Mouse (Mus musculus) kidney, postnatal 0 days (tissue): ENCODE data around the gene Macf1. TPM values are rescaled to one million over a fixed set of nuclear protein-coding genes. Genes with fewer than 3 reads are reported as not detected.

Experiments
- ATAC-seq: fragments of 200-750 bp; cut with Nextera tagmentation; replicated peaks from 2 replicates; pipeline ENCODE4 v1.8.0; 2017; ENCODE audit warnings: low read depth, moderate number of reproducible peaks, moderate TSS enrichment, moderate library complexity; ENCODE audit not compliant: low FRiP score
- DNase-seq: peaks from one replicate; pipeline ENCODE4 v3.0.0-alpha.2; 2016; ENCODE audit warnings: low spot score
- H3K27ac ChIP-seq: fragments of 300-500 bp; sonication (generic); 2 replicates; pipeline ENCODE4 v1.5.1; 2014; ENCODE audit warnings: mild to moderate bottlenecking
- H3K27me3 ChIP-seq: fragments of 300-500 bp; sonication (generic); 2 replicates; pipeline ENCODE4 v1.6.1; 2014; ENCODE audit warnings: low read length, mixed read lengths; ENCODE audit not compliant: insufficient read depth
- H3K36me3 ChIP-seq: fragments of 300-500 bp; sonication (generic); 2 replicates; pipeline ENCODE4 v1.6.1; 2014; ENCODE audit warnings: low read length, mixed read lengths; ENCODE audit not compliant: insufficient read depth
- H3K4me1 ChIP-seq: fragments of 300-500 bp; sonication (generic); replicated peaks from 2 replicates; pipeline ENCODE4 v1.6.1; 2014; ENCODE audit warnings: antibody characterized with exemption, low read length, mixed read lengths; ENCODE audit not compliant: insufficient read depth
- H3K4me2 ChIP-seq: fragments of 300-500 bp; sonication (generic); 2 replicates; pipeline ENCODE4 v1.6.1; 2014; ENCODE audit warnings: mild to moderate bottlenecking, low read length, moderate library complexity, mixed read lengths
- H3K4me3 ChIP-seq: fragments of 300-500 bp; sonication (generic); replicated peaks from 2 replicates; pipeline ENCODE4 v1.5.1; 2014; ENCODE audit warnings: low read depth, low read length
- H3K9ac ChIP-seq: fragments of 300-500 bp; sonication (generic); 2 replicates; pipeline ENCODE4 v1.6.1; 2014; ENCODE audit warnings: low read depth, low read length
- H3K9me3 ChIP-seq: fragments of 300-500 bp; sonication (generic); replicated peaks from 2 replicates; pipeline ENCODE4 v1.6.1; 2016; ENCODE audit warnings: low read length, inconsistent platforms, mixed read lengths
- CTCF ChIP-seq: IDR thresholded peaks from 2 replicates; pipeline ENCODE4 v1.5.1; 2016; ENCODE audit warnings: antibody characterized with exemption, low read depth, mild to moderate bottlenecking, moderate library complexity
- WGBS: fragments of 180-500 bp; shearing (Covaris S2); extraction: QIAGEN DNeasy Blood & Tissue Kit; methylation state at CpG from one replicate; pipeline ENCODE4 v1.1.7; 2014; 5-methylcytosine and 5-hydroxymethylcytosine counted together
- polyA plus RNA-seq: library from polyadenylated mRNA; unstranded; fragments of >200 nt; fragmentation: Nextera tagmentation; extraction: Ambion mirVana; gene quantifications from 2 replicates; pipeline ENCODE4 v1.2.1, GENCODE M21; 2015

The Macf1 gene
- polyA plus RNA-seq, 1 experiment from 2014 or later, result 33.8 TPM

DNA sequence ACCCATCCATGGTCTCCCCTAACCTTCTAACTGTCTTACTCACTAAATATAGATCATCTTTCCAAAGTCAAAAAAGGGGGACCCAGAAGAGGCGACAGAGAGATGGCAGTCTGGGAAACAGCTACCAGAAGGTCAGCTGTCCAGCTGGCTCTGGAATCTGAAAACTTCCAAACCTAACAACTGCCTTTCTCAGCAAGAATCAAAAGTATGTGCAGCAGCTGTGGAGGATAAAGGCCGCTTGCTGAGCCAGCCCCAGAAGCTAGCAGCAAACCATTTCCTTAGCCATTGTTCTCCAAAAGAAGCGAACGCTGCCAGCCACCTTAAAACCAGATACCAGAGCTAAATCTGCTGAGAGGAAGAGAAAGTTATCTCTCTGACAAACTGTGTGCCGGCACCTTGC, 59.7 kb downstream of the Macf1 start:
- TF ChIP-seq CTCF, result no peak
- H3K9ac ChIP-seq, result no peak overlapping the region
- ATAC-seq (0 out of 2 replicates have a peak, but pooled peaks have one; percentile 49), DNase-seq (peak; percentile 83)
- no peak overlapping the region for H3K4me3 ChIP-seq
- no peaks in the 10 kb centered on the region for H3K36me3 ChIP-seq
- H3K4me2 ChIP-seq, result no peak overlapping the region
- no peaks in the 10 kb centered on the region for H3K27me3 ChIP-seq
- WGBS, result 23% methylated on average over 5 of the region's 5 CpGs
- peak overlapping the region; percentile 85 for H3K27ac ChIP-seq
- H3K9me3 ChIP-seq, result no peaks in the 10 kb centered on the region
- peaks cover 21% of the 10 kb centered on the region for H3K4me1 ChIP-seq

DNA sequence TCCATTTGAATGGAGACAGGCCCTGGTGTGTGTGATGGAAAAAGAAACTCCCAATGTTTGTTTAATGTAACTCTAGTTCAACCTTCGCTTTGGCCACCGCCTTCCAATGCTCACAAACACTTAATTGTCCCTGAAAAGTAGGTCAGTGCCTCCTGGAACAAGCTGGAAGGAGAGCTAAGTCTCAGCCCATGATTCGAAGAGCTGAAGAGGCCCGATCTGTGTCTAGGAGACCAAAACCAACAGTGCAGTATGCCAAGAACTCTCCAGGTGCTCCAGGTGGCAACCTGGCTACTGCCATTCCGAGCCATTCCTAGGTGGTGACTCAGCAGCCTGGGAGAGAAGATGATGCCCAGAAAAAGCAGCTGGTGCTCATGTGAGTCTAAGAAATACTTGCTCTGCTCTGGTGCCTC, 60.4 kb downstream of the Macf1 start:
- H3K4me1 ChIP-seq, result peaks cover 21% of the 10 kb centered on the region
- peak; percentile 54 for DNase-seq
- no peak; the same call in 1 of the 2 replicates for ATAC-seq

DNA sequence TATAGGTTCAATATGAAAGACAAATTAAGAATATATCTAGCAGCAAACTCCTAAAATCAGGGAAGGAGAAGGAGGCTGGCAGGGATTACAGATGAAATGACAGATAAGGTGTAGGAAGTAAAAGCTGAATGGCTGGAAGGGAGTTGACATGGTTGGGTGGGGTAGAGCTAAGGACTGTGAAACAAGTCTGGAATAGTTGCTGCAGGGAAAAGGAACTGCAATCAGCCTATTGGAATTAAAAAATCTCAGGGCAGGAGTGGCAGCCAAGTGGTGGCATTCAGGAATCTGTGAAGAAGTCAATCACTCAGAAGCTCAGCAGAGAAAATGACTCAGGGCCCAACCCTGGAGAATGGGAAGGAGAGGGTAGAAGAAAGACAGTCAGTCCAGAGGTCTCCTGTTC, 62.4 kb downstream of the Macf1 start:
- Histone ChIP-seq H3K36me3 (no peaks in the 10 kb centered on the region), H3K9ac (no peak overlapping the region), H3K4me1 (peaks cover 21% of the 10 kb centered on the region), H3K27ac (no peak overlapping the region), H3K9me3 (no peaks in the 10 kb centered on the region), H3K4me3 (no peak overlapping the region), H3K27me3 (no peaks in the 10 kb centered on the region), H3K4me2 (no peak overlapping the region)
- DNase-seq, result no peak
- ATAC-seq, result no peak
- TF ChIP-seq CTCF, result no peak

More for the DNA sequence above, 60.4 kb downstream of the Macf1 start:
- WGBS, result 57% methylated on average over 5 of the region's 5 CpGs
- Histone ChIP-seq H3K36me3 (no peaks in the 10 kb centered on the region), H3K27ac (peak overlapping the region; percentile 85), H3K27me3 (no peaks in the 10 kb centered on the region), H3K9ac (no peak overlapping the region), H3K4me2 (no peak overlapping the region), H3K9me3 (no peaks in the 10 kb centered on the region), H3K4me3 (no peak overlapping the region)
- TF ChIP-seq CTCF, result no peak

DNA sequence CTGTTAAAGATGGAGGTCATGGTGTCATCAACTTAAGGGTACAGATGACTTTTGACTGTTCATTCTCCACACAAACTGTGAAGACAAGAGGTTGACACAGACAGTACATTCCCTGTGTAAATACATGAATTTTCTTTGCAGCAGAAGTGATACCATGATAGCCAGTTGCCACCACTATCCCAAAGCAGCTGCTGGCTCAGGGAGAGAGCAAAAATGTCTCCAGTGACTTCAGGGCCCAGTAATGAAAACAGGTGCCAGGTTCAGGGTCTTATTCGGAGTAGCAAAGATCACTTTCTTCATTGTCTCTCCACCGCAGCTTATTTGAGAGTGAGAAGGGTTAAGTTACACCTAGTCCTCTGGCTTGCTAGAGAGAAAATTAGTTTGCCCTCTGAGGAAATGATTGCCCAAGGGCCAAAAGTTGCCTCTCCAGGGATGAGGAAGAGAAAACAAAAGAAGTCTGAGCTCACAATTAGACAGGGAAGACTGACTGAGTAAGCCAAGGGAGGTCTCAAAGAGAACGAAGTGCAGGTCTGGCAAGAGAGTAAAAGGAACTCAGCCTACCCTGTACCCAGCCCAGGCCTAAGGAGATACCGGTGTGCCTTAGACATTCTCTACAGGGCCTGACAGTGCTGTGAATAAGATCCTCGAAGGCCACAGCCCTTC, 66.3 kb downstream of the Macf1 start:
- Histone ChIP-seq H3K4me3 (no peak overlapping the region), H3K27me3 (no peaks in the 10 kb centered on the region), H3K9me3 (no peaks in the 10 kb centered on the region), H3K36me3 (no peaks in the 10 kb centered on the region), H3K4me2 (no peak overlapping the region), H3K4me1 (0 out of 2 replicates have a peak, but pooled peaks cover 8% of the 10 kb centered on the region), H3K27ac (0 out of 2 replicates have a peak overlapping the region, but pooled peaks have one; percentile 55), H3K9ac (no peak overlapping the region)
- ATAC-seq (no peak), DNase-seq (no peak)
- 57% methylated on average over 5 of the region's 5 CpGs for WGBS
- TF ChIP-seq CTCF, result no peak

DNA sequence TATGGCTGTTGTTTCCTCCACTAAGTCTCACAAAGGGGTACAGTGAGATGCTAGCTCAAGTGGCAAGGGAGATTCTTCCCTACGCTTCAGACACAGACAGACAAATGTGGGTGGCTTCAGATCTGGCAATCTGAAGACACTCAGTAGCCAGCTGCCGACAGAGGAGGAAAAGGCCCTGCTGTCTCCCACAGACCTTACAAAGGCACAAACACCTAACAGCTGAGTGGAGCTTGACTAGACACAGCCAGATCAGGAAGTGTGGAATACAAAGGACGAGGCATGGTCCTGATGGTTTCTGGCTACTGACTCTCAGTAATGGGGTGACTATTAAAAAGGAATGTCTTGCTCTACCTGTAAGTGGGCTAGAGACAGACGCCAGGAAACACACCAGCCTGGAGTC, 67.2 kb downstream of the Macf1 start:
- no peak overlapping the region for H3K4me3 ChIP-seq
- no peak overlapping the region for H3K4me2 ChIP-seq
- no peaks in the 10 kb centered on the region for H3K36me3 ChIP-seq
- no peak overlapping the region for H3K9ac ChIP-seq
- H3K27me3 ChIP-seq, result no peaks in the 10 kb centered on the region
- 0 out of 2 replicates have a peak, but pooled peaks cover 8% of the 10 kb centered on the region for H3K4me1 ChIP-seq
- H3K27ac ChIP-seq, result peak overlapping the region; percentile 55; the same call in 1 of the 2 replicates
- ATAC-seq (no peak), DNase-seq (no peak)
- 54% methylated on average over 4 of the region's 4 CpGs for WGBS
- TF ChIP-seq CTCF, result no peak
- no peaks in the 10 kb centered on the region for H3K9me3 ChIP-seq

DNA sequence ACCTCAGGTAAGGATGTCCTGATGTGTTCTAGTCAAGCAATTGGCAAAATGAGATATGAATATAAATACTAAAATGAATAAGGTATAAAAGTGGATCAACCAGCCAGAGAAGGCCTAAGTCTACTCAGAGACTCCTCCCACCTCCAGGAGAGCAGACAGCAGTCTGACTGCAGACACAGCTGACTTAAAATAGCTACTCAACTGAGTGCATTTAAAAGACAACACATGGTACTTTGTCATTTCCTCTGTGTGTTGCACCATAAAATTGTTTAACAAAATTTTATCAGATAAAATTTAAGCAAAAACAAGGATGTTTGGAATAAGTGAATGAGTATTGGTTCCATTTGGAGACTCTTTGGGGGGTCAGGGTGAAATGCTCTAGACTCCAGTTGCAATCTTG, 67.7 kb downstream of the Macf1 start:
- Histone ChIP-seq H3K4me3 (no peak overlapping the region), H3K27me3 (no peaks in the 10 kb centered on the region), H3K36me3 (no peaks in the 10 kb centered on the region), H3K4me2 (no peak overlapping the region), H3K27ac (no peak overlapping the region), H3K4me1 (0 out of 2 replicates have a peak, but pooled peaks cover 8% of the 10 kb centered on the region), H3K9ac (no peak overlapping the region), H3K9me3 (no peaks in the 10 kb centered on the region)
- ATAC-seq (no peak), DNase-seq (no peak)
- TF ChIP-seq CTCF, result no peak
